Mouse (Mus musculus) thymus, postnatal 4 days (tissue): ENCODE measurements around the gene Calhm3.

Experiments
- DNase-seq: peaks from one replicate; pipeline ENCODE4 v3.0.0; 2021

Gene Calhm3

DNA sequence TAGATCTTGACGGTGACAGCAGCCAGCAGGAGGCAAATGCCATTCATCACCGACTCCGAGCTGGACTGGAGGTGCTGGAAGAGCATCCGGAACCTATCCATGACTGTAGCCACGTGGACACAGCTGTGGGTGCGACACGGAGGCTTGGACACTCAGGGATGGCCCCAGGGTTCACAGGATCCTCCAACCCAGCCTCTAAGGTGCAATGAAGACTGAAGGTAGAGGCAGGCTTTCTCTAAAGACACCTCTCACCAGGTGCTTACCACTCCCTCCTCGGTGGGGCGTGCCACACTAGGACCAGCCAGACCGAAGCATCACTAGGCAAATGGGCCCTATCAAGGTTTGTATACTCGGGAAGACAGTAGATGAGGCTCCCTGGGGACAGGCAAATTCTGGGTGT, at the start of gene Calhm3:
TSS of gene Calhm3 (minus strand) at position 101 of the 400 bp plus-strand sequence.
- DNase-seq: no peak

DNA sequence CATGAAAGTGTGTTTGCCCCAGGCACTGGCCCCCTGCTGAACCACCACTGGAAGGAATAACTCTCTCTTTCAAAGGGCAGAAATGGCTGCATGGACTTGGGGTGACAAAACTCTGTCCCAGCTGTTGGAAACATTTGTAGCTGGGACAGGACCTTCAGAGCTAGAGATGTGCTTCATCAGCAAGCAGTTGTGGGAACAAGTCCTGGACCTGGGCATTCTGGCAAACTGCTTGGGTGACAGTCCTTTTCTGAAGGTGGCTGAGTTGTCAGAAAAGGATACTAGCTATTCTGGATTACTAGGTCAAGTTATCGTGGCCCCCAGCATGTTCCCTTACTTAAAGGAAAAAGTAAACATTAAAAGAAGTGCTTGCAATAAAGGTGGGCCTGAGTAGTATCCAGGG, 48.6 kb upstream of the Calhm3 start:
- no peak for DNase-seq

DNA sequence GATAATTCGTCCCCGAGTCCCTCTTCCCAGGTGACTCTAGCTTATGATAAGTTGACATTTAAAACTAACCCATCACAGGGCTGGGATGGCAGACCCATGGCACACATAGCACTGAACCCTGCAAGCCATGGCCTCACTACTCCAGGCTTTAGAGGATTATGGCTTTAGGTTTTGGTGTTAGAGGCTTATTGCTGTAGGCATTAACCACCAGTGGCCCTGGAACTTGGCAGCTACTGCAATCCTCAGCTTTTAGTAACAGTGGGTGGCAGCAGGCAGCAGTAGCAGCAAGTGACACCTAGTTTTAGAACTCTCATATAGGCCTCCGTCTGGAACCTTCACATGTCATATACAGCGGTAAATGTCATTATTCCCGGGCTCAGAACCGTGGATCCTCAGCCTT, 47.1 kb upstream of the Calhm3 start:
- DNase-seq: no peak

DNA sequence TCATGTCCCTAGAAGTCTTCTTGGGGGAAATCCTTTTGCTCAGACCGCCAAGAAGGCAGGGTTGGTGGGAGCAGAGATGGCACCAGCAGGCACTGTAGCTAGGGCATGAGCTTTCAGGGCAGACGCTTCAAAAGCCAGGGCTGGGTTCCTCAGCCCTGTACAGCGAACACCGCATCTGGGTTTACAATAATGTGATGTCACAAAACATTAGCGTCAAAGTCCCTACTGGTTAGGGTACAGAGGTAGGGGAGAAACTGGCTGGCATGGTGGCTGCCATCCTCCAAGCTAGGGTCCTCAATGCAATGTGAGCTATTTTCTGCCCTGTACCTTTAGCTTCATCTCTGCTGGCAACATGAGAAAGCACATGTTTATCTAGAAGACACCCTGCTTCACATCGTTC, 45.5 kb upstream of the Calhm3 start:
- DNase-seq: no peak

DNA sequence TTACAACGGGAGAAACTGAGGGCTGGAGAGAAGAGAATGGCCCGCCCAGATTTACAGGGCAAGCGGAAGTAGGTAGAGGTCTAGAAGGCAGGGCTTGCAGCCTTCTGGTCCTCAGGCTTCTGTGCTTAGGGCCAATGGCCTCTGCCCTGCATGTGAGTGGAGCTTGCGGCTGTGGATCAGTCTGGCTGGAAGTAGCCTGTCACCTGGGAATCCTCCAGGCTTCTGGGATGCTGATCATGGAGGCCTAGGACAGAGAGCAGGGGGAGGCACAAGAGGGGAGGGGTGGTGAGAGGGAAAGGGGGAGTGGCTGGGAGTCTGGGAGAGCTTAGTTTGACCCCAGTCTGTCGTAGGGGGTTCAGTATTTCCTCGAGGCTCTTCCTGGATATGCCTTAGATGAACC, 44.9 kb upstream of the Calhm3 start:
- no peak for DNase-seq

DNA sequence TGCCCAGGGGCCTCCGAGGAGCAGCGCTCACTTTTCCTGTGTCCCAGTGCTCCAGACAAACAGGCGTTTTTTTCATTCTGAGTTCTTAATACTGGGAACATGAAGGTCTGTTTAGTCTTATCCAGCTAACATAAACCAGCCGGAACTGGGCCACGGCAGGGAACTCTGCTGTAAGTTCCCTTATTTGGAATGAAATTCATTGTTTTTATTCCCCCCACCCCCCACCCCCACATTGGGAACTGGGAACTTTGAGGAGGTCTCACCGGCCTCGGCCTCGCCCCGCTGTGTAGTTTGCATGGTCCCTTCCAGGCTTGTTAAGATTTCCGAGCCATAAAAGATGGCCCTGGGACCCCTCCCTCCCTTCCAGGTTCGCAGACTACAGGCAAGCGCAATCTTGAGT, 44.4 kb upstream of the Calhm3 start:
- no peak for DNase-seq

DNA sequence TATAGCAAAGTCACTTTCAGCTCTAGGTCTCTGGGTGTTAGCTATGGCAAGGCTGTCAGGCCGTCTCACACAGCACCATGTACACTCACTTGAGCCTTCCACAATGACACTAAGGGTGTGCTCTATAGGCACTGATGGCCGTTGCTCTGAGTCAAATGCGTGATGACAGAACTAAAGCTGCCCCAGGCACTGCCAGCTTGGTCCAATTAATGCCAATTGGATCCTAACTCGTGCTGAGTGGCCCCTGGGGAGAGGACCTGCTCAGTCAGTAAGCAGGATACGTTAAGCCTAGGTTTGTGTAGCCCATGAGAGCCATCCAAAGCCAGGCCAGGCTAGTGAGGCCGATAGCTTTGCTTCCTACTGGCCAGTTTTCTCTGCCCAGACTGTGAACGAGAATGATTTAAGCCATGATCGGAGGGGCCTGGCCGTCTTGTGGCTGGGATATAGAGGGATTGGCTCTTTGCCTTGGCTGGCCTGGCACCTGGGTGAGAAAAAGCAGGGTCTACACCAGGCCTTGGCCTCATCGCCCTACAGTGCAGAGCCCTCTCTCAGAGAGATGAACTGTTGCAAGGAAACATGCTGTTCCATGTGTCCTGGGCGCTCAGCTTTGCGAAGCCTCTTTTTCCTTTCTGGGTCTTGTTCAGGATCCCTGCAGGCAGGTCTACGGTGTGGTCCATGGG, 41.2 kb upstream of the Calhm3 start:
- no peak for DNase-seq

DNA sequence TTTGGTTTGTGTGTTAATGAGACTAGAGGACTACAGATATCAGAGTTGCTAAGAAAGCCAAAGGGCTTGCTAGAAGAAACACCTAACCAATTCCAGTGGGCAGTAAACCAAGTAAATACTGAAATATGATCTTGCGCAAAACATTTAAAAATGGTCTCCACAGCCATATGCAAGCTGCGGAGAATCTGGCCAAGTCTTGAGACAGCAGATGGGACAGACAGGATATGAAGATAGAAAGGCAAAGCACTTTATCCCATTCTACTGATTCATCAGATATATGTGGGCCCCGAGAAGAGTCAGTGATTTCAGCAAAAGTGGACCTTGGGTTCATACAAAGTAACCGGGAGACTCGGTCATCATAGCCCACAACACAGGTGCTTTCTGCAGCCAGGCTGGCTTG, 34.6 kb upstream of the Calhm3 start:
- no peak for DNase-seq

DNA sequence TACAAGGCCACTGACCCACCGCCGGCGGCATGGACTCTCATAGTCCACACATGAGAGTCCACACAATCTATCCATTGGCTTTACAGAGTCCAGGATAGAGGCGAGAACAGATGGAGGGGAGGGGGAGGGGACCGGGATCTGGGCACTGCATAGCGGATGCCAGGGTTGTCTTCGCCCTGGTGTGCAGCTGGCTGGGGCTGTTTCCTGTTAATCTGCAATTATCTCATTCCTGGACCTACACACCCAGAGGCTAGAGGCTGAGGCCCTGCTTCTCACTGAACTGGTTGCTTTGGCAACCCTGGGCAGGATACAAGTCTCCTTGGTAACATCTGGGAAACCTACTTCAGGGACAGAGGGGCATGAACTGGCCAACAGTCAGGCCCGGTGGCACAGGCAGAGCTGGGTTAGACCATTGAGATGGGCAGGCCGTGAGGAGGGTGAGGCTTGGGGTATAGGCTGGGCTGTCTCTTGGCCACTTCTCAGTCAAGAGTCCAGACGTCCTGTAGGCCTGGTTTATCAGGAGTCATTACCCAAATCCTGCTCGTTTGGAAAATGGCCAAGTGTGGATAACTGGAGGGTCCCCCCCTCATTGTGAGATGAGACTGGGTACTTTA, 31.1 kb upstream of the Calhm3 start:
- DNase-seq: no peak

DNA sequence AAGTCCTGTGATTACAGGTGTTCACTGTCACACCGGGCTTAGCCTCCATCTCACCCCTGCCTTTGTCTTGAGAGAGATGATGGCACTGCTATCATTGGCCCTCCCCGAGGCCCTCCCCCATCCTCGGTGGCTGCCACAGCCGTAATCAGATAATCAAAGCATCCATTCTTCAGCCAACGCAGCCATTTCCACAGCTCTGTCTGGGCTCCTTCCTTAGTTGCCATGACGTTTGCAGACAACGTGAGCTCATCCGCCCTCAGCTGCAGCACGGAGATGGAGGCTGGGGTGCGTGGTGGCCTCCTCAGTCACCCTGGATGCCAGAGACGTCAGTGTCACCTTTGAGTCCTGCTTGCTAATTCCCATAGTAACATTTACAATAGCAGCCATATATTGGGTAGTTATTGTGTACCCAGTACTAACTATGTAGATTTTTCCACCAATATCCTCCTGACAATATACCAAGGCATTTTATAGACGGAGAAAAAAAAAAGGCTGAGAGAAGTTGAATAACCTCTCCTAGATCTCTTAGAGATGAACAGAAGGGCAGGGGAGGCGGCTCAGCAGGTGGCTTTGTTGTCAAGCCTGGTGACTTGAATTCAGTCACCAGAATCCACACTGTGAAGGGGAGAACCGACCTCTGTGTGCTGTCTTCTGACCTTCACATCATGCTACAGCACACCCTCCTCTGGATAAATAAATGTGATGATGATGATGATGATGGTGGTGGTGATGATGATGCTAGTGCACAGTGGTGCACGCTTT, 29.1 kb upstream of the Calhm3 start:
- DNase-seq: no peak

DNA sequence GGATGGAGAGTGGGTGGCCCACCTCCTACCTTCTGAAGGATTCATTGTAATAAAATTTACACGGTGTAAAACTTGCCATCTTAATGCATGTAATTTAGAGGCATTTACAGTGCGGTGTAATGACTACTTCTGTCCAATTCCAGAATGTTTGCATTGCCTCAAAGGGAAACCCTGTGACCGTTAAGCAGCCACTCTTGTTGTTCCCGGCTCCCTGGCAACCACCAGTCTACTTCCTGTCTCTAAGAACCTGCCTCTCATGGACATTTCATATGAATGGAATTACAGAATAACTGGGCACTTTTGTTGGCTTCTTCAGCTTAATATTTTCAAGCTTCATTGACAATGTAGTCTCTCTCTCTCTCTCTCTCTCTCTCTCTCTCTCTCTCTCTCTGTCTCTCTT, 27.2 kb upstream of the Calhm3 start:
- no peak for DNase-seq

DNA sequence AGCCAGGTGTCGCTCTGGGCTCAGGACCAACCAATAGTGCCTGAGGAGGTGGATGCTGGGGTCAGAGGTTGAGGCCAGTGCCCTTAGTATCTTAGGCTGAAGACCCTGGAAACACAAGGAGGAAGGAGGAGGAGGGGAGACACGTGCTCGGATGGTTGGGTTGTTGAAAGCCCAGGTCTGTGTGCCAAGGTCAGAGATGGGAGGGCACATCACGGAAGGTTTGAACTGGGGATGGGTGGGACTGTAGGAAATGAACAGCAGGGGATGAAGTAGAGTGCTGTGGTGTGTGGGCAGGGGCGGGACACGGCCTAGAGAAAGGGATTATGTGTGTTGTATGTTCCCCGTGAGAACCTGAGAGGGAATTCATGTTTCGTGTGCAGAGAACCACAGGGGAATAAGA, 26.7 kb upstream of the Calhm3 start:
- no peak for DNase-seq

DNA sequence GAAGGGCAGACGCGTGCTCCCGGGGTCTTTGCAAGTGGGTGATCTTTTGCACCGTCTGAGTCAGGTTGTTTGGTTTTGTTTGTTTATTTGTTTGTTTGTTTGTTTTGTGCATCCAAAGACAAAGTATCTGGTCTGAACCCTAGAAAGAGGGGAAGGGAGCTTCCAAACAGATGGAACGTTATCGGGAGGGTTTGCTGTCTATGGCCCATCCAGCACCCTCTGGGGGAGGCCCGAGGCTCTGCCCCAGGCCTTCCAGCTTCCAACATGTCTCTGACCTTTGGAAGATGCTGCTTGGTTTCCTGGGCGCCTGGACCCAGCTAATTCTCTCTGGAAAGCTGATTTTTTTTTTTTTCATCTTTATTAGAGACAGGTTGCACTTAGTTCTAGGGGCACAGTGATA, 22.4 kb upstream of the Calhm3 start:
- no peak for DNase-seq

DNA sequence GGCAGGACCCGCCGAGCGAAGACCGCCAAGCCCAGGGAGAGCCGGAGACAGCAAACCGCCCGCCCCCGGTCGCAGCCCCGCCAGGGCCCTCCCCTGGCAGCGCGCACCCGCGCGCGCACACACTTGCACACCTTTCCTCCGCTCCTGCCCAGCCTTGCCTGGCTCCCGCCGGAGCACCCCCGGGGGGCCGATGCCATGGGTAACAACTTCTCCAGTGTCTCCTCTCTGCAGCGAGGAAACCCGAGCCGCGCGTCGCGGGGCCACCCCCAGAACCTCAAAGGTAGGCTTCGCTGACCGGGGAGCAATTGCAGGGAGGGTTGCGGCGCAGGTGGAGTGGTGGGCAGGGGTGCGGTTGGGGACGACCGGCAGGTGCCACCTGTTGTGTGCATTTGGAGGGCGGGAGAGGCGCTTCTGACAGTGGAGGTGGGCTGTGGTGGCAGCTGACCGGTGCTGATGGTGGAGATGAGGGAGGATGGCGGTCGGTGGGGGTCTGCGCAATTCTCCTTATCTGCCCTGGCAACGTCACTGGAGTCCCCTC, 21.8 kb upstream of the Calhm3 start:
- DNase-seq: peak; percentile 49

DNA sequence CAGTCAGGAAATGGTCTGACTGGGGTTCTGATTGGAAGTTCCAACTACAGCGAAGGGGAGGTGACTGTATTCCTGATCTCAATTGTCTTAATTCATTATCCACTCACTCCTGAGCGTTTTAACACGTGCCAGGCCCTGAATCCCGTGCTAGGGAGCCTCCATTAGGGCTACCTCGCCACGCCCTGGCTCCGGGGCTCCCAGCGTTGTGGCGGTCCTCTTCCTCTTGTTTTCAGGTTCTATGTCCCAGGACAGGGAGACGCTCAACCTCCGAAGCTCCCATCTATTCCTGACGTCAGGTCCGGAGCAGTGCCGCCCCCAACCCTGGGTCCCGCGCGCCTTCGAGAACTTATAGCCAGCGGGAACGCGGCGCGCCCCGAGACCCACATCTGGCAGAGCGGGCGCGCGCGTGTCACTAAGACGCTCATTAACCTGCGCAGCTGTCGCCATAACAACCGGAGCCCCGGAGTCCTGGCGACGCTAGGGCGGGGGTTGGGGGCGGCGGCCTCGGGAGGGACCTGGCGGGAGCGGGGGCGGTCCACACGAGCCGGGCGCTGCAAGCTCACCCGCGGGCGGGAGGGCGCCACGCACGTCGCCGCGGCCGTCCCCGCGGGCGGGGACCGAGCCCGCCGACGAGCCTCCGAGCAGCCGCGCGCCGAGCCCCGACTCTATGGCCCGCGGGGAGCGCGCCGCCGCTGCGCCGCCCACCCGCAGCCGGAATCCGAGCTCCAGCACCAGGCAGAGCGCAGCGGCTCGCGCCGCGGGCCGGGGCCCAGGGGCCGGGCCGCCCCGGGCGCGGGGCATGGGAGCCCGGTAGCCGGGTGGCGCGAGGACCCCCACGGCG, 21.1 kb upstream of the Calhm3 start, which contains the start of gene Neurl1a:
TSS of gene Neurl1a (plus strand) at position 390 of the 841 bp plus-strand sequence.
- peak; percentile 64 for DNase-seq

DNA sequence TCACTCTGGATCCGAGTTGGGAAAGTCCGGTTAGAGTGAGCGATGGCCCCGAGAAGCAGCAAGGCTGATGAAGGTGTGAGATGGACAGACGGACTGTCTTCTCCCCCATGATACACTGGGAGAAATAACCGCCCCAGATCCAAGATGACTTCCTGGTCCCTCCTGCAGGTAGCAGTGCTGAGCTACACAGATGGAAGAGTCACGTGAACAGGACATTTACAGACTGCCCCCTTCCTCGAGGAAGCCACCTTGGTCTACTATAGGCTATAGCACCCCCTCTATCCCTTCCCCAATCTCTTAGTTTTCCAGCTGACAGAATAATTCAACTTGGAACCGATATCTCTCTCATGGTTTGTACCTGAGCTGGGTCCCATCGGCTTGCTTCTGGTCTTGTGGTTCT, 20.4 kb upstream of the Calhm3 start:
- DNase-seq: peak; percentile 27

DNA sequence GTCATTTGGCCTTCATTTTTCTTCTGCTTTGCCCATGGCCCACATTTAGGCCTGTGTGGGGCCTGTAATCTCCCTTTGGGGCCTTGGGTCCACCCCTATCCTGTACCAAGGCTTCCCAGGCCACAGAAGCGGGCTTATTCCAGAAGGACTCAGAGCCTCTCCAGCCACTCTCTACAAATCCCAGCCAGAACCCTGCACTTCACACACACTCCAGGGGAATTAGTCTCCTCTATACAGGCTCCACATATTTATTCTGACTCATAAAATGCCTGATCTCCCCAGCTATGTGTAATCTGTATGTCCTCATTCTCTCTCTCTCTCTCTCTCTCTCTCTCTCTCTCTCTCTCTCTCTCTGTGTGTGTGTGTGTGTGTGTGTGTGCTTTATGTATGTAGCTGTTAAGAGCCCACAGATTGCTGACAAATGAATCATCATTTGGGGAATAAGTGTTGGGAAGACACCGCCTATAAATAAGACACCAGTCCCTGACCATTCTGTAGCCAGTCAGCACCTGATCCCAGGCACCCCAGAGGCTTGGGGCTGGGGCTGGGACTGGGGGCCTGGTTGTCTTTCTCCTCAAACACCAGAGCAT, 19.4 kb upstream of the Calhm3 start:
- DNase-seq: no peak

DNA sequence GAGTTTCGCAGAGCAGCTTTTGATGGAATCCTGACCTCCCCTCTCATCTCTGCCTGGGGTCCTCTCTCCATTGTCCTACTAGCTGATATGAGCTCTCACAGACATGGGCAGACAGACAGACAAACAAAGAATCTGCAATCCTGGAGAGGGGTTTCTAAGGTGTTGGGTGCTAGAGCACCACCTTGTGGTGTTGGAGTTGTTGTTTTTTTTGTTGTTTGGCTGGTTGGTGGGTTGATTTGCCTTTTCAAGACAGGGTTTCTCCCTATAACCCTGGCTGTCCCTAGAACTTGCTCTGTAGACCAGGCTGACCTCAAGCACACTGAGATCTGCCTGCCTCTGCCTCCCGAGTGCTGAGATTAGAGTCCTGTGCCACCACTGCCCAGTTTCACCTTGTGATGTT, 17.9 kb upstream of the Calhm3 start:
- DNase-seq: no peak

DNA sequence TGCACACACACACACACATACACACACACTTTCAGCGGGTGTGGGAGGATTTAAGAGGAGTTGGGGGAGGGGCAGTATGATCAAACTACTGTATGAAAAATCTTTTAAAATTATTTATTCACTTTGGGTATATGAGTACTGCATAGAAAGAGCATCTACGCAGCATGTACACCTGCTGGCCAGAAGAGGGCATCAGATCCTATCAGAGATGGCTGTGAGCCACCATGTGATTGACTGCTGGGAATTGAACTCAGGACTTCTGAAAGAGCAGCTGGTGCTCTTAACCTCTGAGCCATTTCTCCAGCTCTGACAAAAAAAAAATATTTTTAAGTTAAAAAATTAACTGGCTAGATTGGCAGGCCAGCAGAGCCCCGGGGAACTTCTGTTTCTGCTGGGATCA, 17.0 kb upstream of the Calhm3 start:
- peak; percentile 19 for DNase-seq

DNA sequence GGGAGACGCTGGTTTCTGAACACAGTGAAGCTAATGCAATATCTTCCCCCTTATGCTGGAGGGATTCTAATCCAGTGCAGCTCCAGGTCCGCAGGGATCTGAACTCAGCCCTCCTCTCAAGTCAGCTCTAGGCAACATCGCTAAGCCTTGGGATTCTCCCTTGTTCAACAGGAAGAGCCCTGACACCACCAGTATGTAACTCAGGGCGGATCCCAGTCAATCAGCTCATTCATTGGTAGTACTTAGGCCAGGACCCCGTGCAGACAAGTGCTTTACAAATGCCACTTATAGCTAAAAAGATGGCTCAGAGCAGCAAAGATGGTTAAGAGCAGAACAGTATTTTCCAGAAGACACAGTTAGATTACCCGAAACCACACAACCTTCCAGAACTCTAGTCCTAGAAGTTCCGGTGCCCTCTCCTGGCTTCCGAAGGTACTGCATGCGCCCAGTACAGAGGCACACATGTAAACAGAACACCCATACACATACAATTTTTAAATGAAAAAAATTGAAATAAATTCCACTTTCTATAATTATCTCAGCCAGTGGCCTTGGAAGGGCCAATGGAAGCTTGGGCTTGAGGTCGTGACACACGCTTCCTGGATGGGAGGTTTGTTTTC, 11.3 kb upstream of the Calhm3 start:
- DNase-seq: peak; percentile 92

DNA sequence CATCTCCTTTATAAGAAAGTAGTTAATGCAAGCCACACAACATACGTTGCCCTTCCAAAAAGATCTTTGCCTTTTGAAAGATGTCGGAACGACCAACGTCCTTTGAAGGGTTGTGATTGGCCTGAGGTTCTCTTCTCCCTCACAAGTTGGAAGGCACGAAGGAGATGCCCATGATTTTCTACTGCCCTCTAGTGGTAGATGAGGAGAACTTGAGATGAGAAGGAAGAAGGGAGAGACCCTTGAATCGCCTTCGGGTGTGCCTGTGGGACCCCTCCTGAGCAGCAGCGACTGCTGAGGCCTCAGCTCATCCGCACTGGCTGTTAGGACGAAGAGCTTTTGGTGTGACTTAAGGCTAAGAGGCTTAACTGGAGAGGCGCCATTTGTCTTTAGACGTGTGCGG, 10.7 kb upstream of the Calhm3 start:
- DNase-seq: peak; percentile 36

DNA sequence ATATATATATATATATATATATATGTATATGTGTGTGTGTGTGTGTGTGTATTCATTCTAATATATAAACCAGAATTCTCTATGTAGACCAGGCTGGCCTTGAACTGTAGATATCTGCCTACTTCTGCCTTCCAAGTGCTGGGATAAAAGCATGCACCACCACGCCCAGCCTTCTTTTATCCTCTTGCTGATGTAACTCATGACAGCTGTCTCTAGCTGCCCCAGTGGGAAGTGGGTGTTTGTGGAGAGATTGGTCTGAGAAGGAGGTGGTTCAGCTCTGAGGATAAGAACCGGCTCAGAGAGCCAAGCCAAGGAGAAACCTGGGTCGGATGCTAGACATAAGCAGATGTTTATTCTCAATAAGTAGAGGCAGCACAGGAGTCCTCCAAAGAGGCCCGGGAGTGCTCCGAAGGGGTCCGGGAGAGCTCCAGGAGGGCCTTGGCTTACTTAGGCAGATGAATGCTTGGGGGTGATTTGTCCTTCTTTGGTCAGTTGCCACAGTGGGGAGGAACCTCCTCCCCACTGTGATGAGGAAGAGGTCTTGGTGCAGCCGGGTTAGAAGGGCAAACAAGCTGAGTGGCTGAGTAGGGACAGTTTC, 10.2 kb upstream of the Calhm3 start:
- no peak for DNase-seq
